Mouse (Mus musculus) retina, postnatal 1 day (tissue): ENCODE results near the gene Olfr1394.
"Not testable (repeated sequence)": the region's sequence is repeated elsewhere in the genome, so short reads cannot be mapped to it uniquely, and the experiment has no call there.

Source experiments
- DNase-seq: peaks from one replicate; pipeline ENCODE4 v3.0.0-alpha.2; 2012

The Olfr1394 gene

GRCm38 (mm10) chr11:49191083-49191482 lies 36.9 kb downstream of the Olfr1394 start:
- DNase-seq: no peak

GRCm38 (mm10) chr11:49194771-49195170 lies 40.6 kb downstream of the Olfr1394 start:
- not testable (repeated sequence) for DNase-seq

DNA sequence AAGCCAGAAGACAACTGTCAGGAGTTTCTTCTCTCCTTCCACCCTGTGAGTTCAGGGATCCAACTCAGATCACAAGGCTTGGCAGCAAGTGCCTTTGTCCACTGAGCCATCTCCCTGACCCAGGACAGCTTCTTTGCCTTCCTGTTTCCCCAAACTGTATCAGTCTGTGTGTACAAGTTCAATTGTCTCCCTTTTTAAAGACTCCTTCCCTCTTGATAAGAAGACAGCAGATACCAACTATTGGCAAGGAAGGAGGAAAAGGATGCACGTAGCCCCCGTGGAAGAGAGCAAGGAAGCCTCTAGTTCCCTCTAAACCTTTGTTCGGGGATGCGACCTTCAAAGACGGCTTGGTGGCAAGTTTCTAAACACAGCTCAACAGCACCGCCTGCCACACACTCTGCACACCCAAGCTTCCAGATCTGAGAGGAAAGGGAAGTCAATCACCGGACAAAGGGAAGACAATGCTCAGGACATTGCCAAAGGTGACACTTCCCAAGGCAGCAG lies 41.7 kb downstream of the Olfr1394 start:
- DNase-seq: no peak

DNA sequence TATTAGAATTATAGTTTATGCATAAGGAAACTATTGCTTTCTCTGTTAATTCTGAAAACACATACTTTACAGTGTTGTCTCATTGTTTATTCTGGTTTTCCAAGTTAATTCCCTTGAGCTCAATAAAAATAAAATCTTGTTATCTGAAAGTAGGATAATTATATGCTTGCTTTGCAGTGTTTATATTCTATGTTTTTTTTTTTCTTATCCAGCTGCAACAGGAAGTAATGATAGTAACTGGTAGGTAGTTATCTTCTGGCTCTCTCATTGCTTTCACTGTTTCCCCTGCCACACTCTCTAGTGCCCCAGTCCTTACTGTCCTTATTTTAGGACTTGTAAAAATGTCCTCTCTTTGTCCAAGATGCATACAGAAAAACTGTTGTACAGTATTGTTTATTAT lies 46.5 kb downstream of the Olfr1394 start:
- DNase-seq: no peak

DNA sequence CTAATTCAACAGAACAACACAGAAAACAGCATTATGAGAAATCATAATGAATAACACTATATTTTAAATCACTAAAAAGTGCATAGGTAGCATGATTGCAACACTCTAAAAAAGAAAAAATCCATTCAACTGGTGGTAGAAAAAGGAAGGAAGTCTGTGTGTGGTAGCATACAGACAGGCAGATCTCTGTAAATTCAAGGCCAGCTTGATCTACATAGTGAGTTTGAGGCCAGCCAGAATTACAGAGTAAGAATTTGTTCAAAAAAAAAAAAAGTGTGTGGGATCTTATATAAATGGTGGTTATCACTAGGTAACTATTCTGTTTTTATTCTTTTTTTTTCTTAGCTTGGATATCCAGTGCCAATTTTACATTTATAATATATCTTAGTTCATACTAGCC lies 47.0 kb downstream of the Olfr1394 start:
- DNase-seq: no peak

DNA sequence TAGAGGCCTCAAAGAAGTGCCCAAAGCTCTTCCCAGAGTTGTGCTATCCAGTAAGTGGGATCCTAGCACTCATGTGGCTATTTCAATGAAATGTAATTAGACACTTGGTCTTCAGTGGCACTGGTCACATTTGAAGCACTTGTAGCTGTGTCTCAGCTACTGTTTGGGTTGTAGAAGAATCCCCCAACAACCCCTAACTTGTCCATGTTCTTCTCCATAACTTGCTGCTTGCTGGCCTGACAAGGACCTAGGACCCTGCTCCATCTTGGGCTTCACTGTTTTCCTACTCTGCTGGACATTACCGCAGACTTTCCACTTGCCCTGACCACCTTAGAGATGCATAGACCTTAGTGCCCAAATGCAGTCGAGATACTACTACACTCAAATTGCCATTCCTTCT lies 47.9 kb downstream of the Olfr1394 start:
- DNase-seq: no peak

DNA sequence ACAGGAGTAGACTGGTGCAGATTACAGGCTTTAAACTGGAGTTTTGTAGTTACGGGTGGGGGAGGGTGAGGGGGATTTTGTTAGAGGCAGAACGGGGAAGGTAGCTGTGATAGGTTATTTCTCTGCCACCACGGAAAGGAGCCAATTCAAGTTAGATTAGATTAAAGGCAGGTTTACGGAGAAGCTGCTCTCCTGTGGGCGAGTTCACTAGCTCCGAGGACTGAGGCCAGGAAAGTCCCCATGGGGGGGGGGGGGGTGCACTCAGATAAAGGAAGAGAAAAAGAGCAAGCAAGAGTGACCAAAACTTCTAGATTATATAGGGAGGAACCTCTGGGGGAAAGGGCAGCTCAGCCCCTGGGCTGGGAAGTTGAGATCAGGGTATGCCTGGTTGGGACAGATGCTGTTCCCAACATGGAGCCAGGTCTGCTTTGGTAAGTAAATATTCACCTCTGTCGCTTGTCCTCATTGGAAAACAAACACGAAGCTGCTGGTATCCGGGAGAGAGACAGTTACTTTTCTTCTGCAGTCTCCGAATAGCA lies 48.4 kb downstream of the Olfr1394 start:
- peak; percentile 2 for DNase-seq

GRCm38 (mm10) chr11:49203129-49203768 lies 49.1 kb downstream of the Olfr1394 start, which contains the start of gene Zfp62:
TSS of gene Zfp62 (plus strand) at chr11:49203292.
- DNase-seq: peak; percentile 96

DNA sequence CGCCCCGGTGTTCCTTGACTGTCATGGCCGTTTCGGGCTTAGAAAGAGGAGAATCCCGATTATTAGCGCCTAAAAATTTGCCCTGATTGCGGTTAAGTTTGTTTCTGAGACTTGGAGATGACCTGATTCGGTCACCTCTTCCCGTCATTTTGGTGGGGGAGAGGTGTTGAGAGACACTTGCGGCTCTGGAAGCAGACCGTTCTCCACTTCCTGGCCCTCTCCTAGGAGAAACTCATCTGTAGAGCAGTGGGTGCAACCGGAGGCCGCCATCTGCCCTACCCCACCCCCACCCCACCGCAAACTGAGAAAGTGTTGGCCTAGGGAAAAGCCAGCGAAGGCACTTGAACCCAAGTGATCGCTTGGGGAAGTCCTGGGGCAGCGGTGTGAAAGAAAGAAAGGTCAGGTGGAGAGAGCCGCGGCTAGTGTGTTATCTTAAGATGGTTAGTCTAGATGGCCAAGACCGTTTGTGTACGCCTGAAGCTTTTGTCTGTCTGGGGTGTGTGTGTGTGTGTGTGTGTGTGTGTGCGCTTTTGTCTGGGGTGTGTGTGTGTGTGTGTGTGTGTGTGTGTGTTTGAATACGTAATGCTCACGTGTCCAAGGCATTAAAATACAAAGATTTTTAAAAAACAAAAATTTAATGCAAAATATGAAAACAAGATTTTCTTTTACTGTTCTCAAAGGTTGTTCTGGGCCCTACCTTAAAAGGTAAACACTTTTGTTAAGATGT lies 49.8 kb downstream of the Olfr1394 start:
- peak; percentile 75 for DNase-seq

- DNase-seq: no peak
Observed at GRCm38 (mm10) chr11:49205080-49205590, 51.0 kb downstream of the Olfr1394 start.

DNA sequence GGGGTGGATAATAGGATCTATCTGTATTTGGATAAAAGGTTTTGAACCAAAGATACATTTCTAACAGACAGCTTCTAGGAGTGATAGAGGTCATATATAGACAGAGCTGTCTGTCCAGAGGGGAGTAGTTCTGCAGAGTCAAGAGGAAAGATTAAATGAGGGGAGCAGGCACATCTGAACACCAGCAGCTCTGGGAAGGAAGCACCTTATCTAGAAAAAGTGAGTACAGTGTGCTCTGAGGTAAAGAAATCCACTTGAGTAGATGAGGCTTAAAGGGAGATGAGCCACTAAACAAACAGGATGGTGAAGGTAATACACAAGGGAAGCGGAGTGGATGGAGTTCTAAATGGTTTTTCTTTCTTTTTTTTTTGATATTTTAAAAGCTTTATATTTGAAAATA lies 53.3 kb downstream of the Olfr1394 start:
- no peak for DNase-seq
